Mouse (Mus musculus) right cerebral cortex, postnatal 4 days (tissue): ENCODE measurements around the gene Panx1.

Experiments
- DNase-seq: peaks from one replicate; pipeline ENCODE4 v3.0.0-alpha.2; 2022

Gene Panx1

DNA sequence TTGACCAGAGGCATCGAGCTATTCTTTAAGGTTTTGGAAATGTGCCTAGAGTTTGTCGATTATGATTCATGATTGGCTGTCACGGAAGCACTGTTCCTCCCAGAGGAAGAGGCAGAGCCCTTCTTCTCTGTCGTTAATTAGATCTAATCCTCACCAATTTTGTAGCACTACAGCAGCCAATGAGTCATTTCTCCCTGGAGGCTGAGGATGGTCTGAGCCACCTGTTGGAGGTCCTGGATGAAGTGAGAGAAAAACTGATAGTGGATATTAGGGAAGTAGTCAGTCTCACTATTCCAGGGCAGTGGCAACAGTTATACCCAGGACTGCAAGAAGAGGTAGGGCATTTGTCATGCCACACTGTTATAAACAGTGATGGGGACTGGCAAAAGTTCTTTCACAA, 75.1 kb downstream of the Panx1 start:
- DNase-seq = no peak

DNA sequence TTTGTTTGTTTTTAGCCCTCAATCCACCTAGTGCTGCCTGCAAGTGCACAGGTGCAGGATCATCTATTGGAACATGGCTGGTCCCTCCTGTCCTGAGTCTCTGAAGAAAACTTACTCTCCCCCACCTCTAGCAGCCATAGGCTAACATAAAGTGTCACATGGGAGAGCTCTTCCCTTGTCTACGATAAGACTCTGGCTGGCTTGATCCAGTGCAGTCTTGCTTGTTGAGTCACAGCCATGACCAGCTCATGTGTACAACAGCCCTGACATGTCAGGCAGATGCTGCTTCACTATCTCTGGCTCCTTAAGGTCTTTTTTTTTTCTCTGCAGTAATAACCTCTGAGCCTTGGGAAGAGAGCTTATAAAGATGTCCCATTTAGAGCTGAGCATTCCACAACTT, 77.7 kb downstream of the Panx1 start:
- no peak for DNase-seq

DNA sequence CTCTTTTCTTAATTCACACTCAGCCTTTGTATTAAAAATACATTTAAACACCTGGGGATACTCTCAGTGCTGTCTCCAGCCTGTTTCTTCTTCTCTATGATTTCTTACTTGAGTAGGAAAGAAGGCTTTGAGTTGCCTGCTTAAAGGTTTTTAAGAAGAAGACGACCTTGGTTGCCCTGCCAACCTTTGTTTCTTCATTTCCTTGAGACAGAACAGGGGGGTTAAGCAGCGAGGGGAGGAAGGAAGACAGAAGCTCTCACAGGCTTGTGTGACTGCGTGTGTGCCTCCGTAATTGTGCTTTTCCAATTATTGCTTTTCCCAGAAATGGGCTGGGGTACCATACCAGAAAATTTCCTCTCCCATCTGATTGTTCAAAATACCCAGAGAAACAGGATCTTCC, 78.5 kb downstream of the Panx1 start:
- DNase-seq = no peak

DNA sequence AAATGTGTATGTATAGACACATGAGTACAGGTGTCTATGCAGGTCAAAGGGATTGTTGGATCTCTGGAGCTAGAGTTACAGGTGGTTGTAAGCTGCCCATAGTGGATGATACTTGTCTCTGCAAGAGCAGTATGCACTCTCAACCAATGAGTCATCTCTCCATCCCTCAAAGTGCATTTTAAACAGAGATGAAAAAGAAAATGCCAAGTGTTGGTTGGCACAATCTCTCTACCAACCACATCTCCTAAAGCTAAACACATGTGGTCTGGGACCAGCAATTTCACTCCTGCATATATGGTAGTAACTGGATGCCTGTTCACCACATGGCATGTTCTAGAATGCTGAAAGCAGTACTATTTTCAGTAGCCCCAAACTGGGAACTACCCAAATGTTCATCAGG, 79.9 kb downstream of the Panx1 start:
- DNase-seq = no peak

DNA sequence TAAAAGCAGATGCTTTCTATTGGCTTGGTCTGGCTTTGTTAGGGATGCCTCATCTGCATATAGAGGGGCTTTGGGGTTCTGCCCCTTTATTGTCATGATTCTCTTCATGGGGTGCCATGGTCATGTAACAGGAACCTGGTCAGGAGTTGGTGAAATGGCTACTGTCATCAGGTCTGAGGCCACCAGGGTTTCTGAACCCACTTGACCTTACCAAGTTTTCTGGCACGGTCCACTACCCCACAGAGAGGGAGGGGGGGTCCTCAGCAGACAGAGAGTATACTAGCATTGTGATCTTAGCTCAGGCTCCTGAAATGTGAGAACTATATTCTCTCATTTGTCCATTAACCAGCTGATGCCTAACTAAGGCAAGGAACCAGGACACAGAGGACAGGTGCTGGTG, 82.5 kb downstream of the Panx1 start:
- no peak for DNase-seq

DNA sequence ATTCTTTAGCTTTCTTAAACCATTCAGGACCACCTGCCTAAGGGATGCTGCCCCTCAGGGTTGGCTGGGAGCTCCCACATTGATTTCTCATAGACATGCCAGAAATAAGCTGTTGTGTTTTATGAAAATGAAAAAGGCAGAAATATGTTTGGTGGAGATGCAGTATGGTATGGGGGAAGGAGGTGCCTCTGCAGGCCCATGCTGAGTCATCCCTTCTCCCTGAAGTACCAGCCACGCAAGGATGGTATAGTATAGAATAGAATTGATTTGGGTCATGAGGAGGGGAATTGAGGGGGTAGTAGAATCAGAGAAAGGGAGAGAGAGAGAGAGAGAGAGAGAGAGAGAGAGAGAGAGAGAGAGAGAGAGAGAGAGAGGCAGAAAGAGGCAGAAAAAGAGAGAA, 90.6 kb downstream of the Panx1 start:
- DNase-seq = no peak
